In the genomic region with DNA sequence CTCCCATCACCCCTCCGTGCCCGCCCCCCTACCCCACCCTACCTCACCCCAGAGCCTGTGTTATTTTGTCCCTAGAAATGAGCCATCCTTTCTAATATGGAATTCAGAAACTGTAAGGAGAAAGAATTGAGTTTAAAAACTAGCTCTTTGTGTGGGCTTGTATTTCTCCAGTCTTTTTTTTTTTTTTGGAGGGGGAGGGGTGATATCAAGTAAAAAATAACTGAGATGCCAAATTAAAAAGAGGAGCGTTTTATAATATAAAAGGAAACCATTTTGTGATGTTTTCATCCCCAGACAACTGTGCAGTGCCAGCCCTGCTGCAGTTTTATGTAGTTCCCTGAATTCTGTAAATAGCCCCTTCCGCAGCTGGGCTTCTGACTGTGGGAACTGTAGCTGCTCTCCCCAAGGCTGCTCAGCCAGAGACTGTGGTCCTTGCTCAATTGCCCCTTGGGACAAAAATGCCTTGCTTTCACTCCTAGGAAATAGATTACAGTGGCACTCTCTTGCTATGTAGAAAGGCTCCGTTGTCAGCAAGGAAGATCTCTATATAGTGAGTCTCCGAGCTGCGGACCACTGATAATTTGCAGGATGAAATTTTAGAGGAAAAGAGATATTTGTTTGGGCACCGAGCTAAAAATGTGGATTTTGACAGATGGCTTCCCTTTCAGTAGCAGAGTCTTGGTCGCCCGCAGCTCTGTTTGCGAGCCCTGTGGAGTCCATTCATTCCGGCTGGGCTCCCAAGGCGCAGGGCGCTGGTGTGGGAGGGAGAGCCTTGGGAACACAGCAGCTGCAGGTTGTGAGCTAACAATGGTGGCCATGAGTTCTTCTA, we compare ENCODE assay signal across 1 mouse cellular context.
TF ChIP-seq lines count a peak whose summit lies in the region.

No protein-coding gene starts in this region.

TF ChIP-seq in MEL, 35 proteins besides CTCF, POLR2A, EP300 and RAD21:
- TF ChIP-seq ZNF384 (IDR thresholded peaks at IDR 0.05; ENCODE audit: low read depth, low read length) (peak; percentile 79), ETS1 (IDR thresholded peaks at IDR 0.05; ENCODE audit: low read depth, low read length) (no peak)
